Mouse (Mus musculus): ENCODE measurements at regions not wholly inside any gene's neighbourhood (a gene's known extent, or its start where the extent isn't known, plus 50 kb on each side); places are given as distances from the start of the nearest gene placed in this dataset.

- intact Hi-C loops (cut with DNase I): loop anchor here (5.0 kb wide), 2 partner anchors 1103 to 1318 kb away; no protein-coding TSS in a partner anchor
Measured at GRCm38 (mm10) chr1:55888711-55889366, 483.1 kb downstream of the Plcl1 start.

DNA sequence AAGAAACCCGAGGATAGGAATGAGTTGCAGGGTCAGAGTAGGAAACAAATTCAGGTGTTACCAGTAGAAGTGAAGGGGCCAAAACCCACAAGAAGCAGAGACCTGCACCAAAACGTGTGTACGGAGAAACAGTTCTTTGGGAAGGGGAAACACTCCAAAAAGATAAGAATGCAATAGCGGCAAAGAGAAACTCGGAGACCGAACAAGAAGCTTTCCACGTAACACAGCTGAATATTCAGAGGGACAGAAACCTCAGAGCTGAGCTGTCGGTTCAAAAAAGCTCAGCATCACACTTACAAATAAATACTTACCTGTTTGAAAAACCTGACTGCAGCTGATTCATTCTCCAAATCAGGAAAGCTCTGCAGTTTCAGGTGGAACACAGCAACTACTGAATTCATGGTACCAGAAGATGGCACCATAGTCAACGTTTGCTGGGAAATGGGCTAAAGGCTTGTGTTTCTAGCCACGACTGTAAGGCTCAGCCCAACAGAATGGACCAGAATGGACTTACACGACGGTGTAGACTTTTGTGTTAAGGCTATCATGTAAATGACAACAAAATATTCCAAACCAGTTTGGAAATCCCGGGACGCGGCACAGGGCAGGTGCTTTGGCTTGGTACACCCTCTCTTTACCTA is 484.9 kb downstream of the Plcl1 start:
- intact Hi-C loops (cut with DNase I): no loop called here

DNA sequence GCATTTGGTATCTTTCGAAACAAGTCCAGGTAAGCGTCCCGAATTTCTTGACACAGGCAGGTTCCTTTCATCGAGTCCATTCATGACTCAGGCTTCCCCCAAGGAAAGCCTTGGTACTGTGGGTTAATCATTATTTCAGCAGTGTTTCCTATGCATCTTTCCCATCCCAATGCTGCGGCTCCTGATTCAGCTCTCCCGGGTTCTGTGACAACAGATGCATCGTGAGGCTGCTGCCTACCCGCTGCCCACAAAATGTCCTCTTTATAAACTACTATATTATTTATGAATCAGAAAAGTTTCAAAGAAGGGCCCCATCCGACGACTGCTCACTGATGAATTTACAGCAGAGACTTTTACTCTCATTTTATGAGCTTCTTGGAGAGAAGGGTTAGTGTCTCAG is 486.2 kb downstream of the Plcl1 start:
- intact Hi-C loops (cut with DNase I): no loop called here

GRCm38 (mm10) chr1:55897572-55897971 is 491.9 kb downstream of the Plcl1 start:
- intact Hi-C loops (cut with DNase I): no loop called here

GRCm38 (mm10) chr1:55898031-55898430 is 492.3 kb downstream of the Plcl1 start:
- intact Hi-C loops (cut with DNase I): no loop called here

- intact Hi-C loops (cut with DNase I): no loop called here
Measured at GRCm38 (mm10) chr1:55900033-55900432, 494.3 kb downstream of the Plcl1 start.

DNA sequence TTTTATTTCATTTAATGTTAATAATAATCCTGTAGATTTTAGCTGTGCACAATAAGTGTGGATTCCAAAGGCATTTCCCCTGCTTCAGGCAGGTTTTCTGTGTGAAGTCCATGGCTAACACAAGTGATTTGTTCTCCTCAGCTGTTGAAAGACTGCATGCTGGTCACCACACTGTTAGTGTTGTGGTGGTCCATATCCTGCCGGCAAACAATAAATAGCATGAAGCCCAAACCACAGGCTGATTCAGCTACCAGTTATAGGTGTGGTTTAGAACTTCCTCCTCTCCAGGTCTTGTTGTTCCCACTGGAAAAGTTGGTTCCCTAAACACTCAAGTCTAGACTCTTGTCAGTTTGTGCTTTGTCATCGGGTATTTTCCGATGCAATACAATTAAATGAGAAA is 497.5 kb downstream of the Plcl1 start:
- intact Hi-C loops (cut with DNase I): no loop called here

DNA sequence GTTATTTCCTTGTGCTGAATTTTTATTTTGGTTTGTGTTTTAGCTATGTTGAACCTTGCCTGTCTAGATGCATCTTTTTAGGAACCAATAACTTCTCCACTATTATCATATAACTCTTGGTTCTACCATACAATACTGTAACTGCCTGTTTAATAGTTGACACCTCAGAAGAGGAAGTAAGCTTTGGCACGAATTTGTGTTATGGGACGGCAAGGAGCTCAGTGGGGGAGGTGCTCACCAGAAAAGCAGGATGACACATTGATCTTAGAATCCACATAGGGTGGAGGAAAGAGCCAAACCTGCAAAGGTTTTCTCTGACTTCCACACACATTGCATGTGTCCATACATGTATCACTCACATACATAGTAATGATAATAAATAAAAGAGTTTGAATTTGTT is 498.9 kb downstream of the Plcl1 start:
- intact Hi-C loops (cut with DNase I): no loop called here

DNA sequence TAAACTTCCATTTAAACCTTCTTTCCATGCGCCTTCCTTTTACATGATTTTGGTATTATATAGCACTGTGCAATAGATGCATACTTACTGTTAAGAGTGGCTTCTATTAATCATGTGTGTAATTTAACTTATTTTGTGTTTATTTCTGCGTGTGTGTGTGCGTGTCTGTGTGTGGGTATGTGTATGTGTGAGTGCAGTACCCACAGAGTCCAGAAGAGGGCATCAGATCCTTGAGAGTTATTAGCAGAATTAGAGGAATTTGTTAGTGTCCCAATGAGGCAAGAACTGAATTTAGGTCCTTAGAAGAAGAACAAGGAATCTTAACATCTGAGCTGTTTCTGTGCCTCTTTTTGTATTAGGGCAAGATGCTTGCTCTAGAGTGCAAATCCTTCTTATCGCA is 499.5 kb downstream of the Plcl1 start:
- intact Hi-C loops (cut with DNase I): no loop called here

GRCm38 (mm10) chr1:55910024-55910423 is 504.3 kb downstream of the Plcl1 start:
- intact Hi-C loops (cut with DNase I): no loop called here

DNA sequence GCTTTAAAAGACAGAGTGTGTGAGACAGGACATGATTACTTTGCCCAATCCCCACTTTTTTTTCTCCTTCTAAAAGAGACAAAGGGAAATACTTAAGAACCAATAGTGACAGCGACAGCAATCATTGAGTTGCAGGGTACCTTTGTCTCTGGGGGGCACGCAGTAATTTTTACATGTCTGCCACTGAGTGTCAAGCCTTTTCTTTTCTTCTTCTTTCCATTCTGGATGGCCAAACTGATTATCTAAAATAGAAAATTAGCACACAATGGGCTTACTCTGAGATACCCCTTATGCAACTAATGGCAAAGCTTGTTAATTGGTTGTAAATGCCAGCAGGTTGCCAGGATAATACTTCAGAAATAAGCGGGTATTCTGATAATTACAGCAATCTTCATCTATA is 508.6 kb downstream of the Plcl1 start:
- intact Hi-C loops (cut with DNase I): no loop called here

GRCm38 (mm10) chr1:55915940-55916339 is 510.2 kb downstream of the Plcl1 start:
- intact Hi-C loops (cut with DNase I): no loop called here

- intact Hi-C loops (cut with DNase I): no loop called here
Measured at GRCm38 (mm10) chr1:55919516-55919915, 513.8 kb downstream of the Plcl1 start.

GRCm38 (mm10) chr1:55946786-55947549 is 541.2 kb downstream of the Plcl1 start:
- intact Hi-C loops (cut with DNase I): no loop called here

- intact Hi-C loops (cut with DNase I): no loop called here
Measured at GRCm38 (mm10) chr1:55947618-55948283, 542.0 kb downstream of the Plcl1 start.

- intact Hi-C loops (cut with DNase I): no loop called here
Measured at GRCm38 (mm10) chr1:55949606-55950005, 543.9 kb downstream of the Plcl1 start.

DNA sequence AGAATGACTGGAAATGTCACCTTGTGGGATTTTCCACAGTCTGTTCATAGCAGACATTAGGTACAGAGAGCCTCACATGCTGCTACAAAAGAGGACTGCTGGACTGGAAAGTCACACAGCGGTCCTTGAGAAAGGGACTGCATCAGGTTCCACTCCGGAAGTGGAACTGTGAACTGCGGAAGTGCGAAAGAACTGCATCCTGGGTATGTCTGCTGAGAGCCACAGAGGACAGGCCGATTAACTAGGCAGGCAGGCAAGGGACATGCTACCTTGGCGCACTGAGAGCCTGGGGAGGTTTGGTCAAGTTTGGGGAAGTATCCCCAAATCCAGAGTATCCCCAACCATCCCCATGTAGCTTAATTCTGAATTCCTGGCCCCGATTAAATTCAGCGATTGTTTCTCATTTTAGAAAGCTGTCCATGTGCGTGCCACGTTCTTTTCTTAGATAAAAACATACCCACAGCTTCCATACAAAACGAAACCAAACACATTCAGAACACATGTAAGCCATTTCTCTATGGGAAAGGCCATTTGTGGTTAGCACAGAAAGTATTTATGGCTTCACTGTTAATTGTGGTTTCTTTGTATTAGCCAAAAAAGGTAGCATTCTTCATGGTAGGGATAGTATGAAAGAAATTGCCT is 552.2 kb downstream of the Plcl1 start:
- intact Hi-C loops (cut with DNase I): no loop called here

GRCm38 (mm10) chr1:55960291-55960690 is 554.6 kb downstream of the Plcl1 start:
- intact Hi-C loops (cut with DNase I): loop anchor here (10.0 kb wide), 2 partner anchors 1035 to 1245 kb away; no protein-coding TSS in a partner anchor

DNA sequence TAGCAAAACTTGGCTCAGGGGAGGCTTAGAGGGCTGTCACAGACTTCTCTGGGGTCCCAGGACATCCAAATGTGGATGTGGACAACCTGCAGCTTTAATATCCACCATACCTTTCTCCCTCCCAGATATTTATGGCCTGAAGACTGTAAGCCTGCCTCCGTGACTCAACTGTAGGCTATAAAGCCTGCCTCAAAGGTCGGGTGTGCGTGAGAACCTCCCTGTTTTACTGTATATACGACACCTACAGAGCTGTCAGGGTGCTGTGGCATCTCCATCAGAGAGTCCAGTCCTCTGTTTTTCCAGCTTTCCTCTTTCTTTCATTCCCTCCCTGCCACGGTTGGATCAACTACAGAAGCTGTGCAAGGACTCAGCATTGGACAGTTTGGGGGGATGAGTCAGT is 558.1 kb downstream of the Plcl1 start:
- intact Hi-C loops (cut with DNase I): loop anchor here (10.0 kb wide), 2 partner anchors 1031 to 1241 kb away; no protein-coding TSS in a partner anchor

GRCm38 (mm10) chr1:55966273-55966672 is 560.6 kb downstream of the Plcl1 start:
- intact Hi-C loops (cut with DNase I): loop anchor here (10.0 kb wide), 2 partner anchors 1029 to 1239 kb away; no protein-coding TSS in a partner anchor

GRCm38 (mm10) chr1:55967869-55968268 is 562.1 kb downstream of the Plcl1 start:
- intact Hi-C loops (cut with DNase I): loop anchor here (10.0 kb wide), 2 partner anchors 1027 to 1237 kb away; no protein-coding TSS in a partner anchor

Data from adrenal gland (tissue).